Mouse (Mus musculus) ES-Bruce4 (cell line): ENCODE measurements around the gene Adipor1. TPM values are rescaled to one million over a fixed set of nuclear protein-coding genes. Genes with fewer than 3 reads are reported as not detected.

Experiments
- H3K27ac ChIP-seq: 2 replicates; pipeline ENCODE4 v1.5.1; 2012; ENCODE audit warnings: low read length, inconsistent platforms; ENCODE audit not compliant: insufficient read depth
- H3K27me3 ChIP-seq: 2 replicates; pipeline ENCODE4 v1.6.1; 2012; ENCODE audit warnings: mild to moderate bottlenecking, low read length, inconsistent platforms; ENCODE audit not compliant: control insufficient read depth, poor library complexity, insufficient read depth, severe bottlenecking
- H3K36me3 ChIP-seq: 2 replicates; pipeline ENCODE4 v1.6.1; 2012; ENCODE audit warnings: inconsistent platforms, mild to moderate bottlenecking, low read length, moderate library complexity; ENCODE audit not compliant: control insufficient read depth, poor library complexity, insufficient read depth, severe bottlenecking
- H3K4me1 ChIP-seq: one replicate; pipeline ENCODE4 v1.8.1; 2011; ENCODE audit warnings: low read length; ENCODE audit not compliant: control insufficient read depth, insufficient read depth
- H3K4me3 ChIP-seq: 2 replicates; pipeline ENCODE4 v1.5.1; 2011; ENCODE audit warnings: low read depth, mild to moderate bottlenecking, low read length
- H3K9ac ChIP-seq: 2 replicates; pipeline ENCODE4 v1.6.1; 2012; ENCODE audit warnings: low read depth, mild to moderate bottlenecking, inconsistent platforms; ENCODE audit not compliant: poor library complexity, severe bottlenecking
- H3K9me3 ChIP-seq: replicated peaks from 2 replicates; pipeline ENCODE4 v1.6.1; 2012; ENCODE audit warnings: mild to moderate bottlenecking, low read length, inconsistent platforms; ENCODE audit not compliant: control insufficient read depth, poor library complexity, insufficient read depth, severe bottlenecking
- CTCF ChIP-seq: IDR thresholded peaks from one replicate; pipeline ENCODE4 v1.8.1; 2011; ENCODE audit warnings: low read depth, low read length
- EP300 ChIP-seq: IDR thresholded peaks from 2 replicates; pipeline ENCODE4 v1.6.1; 2011; ENCODE audit warnings: low read depth, low read length; ENCODE audit not compliant: insufficient read depth
- POLR2A ChIP-seq: IDR thresholded peaks from one replicate; pipeline ENCODE4 v1.8.1; 2011; ENCODE audit warnings: low read length; ENCODE audit not compliant: insufficient read depth
- polyA plus RNA-seq: library from polyadenylated mRNA; stranded (reverse); fragments of >200 nt; gene quantifications from 2 replicates; pipeline ENCODE4 v1.2.4, GENCODE M21; 2011; ENCODE audit warnings: low read depth; ENCODE audit not compliant: missing spikeins, insufficient read depth, insufficient read length

Adipor1 gene
- polyA plus RNA-seq, 1 experiment: 119 TPM

- Histone ChIP-seq H3K4me3 (peak within 1 kb of the TSS; percentile 72), H3K36me3 (peaks cover 6% of the 10 kb centered on the region), H3K4me1 (no peaks in the 10 kb centered on the region), H3K27ac (no peak within 1 kb of the TSS), H3K9me3 (no peaks in the 10 kb centered on the region), H3K9ac (peak within 1 kb of the TSS; percentile 87), H3K27me3 (no peaks in the 10 kb centered on the region)
- no peak for TF ChIP-seq POLR2A
- TF ChIP-seq EP300: no peak
- TF ChIP-seq CTCF: no peak
These were observed 40.0 kb downstream of the Adipor1 start, which contains the start of gene Klhl12 for GRCm38 (mm10) chr1:134454904-134455824. Gene Klhl12 (plus strand): TSS chr1:134455531.

- H3K4me3 ChIP-seq: peak overlapping the region; percentile 37; the same call in 1 of the 2 replicates
- TF ChIP-seq CTCF (no peak), EP300 (no peak), POLR2A (no peak)
- no peaks in the 10 kb centered on the region for H3K4me1 ChIP-seq
- peaks cover 7% of the 10 kb centered on the region for H3K36me3 ChIP-seq
- H3K27ac ChIP-seq: no peak overlapping the region
- no peaks in the 10 kb centered on the region for H3K27me3 ChIP-seq
- peak overlapping the region; percentile 87 for H3K9ac ChIP-seq
- H3K9me3 ChIP-seq: no peaks in the 10 kb centered on the region
These were observed 40.9 kb downstream of the Adipor1 start for GRCm38 (mm10) chr1:134456060-134456459.

- Histone ChIP-seq H3K4me1 (no peaks in the 10 kb centered on the region), H3K9ac (no peak overlapping the region), H3K27me3 (no peaks in the 10 kb centered on the region), H3K27ac (no peak overlapping the region), H3K4me3 (no peak overlapping the region), H3K36me3 (peaks cover 11% of the 10 kb centered on the region), H3K9me3 (no peaks in the 10 kb centered on the region)
- no peak for TF ChIP-seq CTCF
- no peak for TF ChIP-seq EP300
- no peak for TF ChIP-seq POLR2A
These were observed 43.1 kb downstream of the Adipor1 start for GRCm38 (mm10) chr1:134458139-134458727.

- Histone ChIP-seq H3K27ac (no peak overlapping the region), H3K36me3 (peaks cover 23% of the 10 kb centered on the region), H3K4me3 (no peak overlapping the region), H3K27me3 (no peaks in the 10 kb centered on the region), H3K4me1 (no peaks in the 10 kb centered on the region), H3K9ac (no peak overlapping the region), H3K9me3 (no peaks in the 10 kb centered on the region)
- TF ChIP-seq EP300 (no peak), POLR2A (no peak), CTCF (no peak)
These were observed 45.4 kb downstream of the Adipor1 start for GRCm38 (mm10) chr1:134460294-134461284.

Other genes starting within 250 kb of the Adipor1 start
- 1.3 and 1.8 TPM in 2 replicates for gene Chil1, start 233.2 kb upstream of the Adipor1 start, polyA plus RNA-seq
- gene Mybph, start 221.9 kb upstream of the Adipor1 start, polyA plus RNA-seq: not detected in 2 replicates
- gene Adora1, start 179.9 kb upstream of the Adipor1 start, polyA plus RNA-seq: 0.18 TPM in 1 of 2 replicates, not detected in the other
- not detected in 2 replicates for gene Myog, start 125.4 kb upstream of the Adipor1 start, polyA plus RNA-seq
- 8.8 and 11.0 TPM in 2 replicates for gene Ppfia4, start 82.5 kb upstream of the Adipor1 start, polyA plus RNA-seq
- gene Tmem183a, start 53.4 kb upstream of the Adipor1 start, polyA plus RNA-seq: 105 and 110 TPM in 2 replicates
- not detected in 2 replicates for gene 4933406M09Rik, start 29.4 kb upstream of the Adipor1 start, polyA plus RNA-seq
- gene Cyb5r1, start 9.8 kb upstream of the Adipor1 start, polyA plus RNA-seq: 70.8 and 81.3 TPM in 2 replicates
- gene Klhl12, start 40.2 kb downstream of the Adipor1 start, polyA plus RNA-seq: 42.9 and 46.5 TPM in 2 replicates
- 21.8 and 22.7 TPM in 2 replicates for gene Rabif, start 79.3 kb downstream of the Adipor1 start, polyA plus RNA-seq
- gene Mgat4e, start 134.3 kb downstream of the Adipor1 start, polyA plus RNA-seq: 1.3 and 1.6 TPM in 2 replicates
- 161 and 181 TPM in 2 replicates for gene Kdm5b, start 144.8 kb downstream of the Adipor1 start, polyA plus RNA-seq
- gene Syt2, start 231.3 kb downstream of the Adipor1 start, polyA plus RNA-seq: 0.12 TPM in 1 of 2 replicates, not detected in the other